Mouse (Mus musculus) liver, adult 2 months (tissue): ENCODE measurements around the gene Bckdhb.

Source experiments
- CTCF ChIP-seq: fragments of 200-500 bp; IDR thresholded peaks from 2 replicates; pipeline ENCODE4 v1.5.1; 2011; ENCODE audit warnings: low read depth, low read length, control low read depth
- POLR2A ChIP-seq: fragments of 200-500 bp; IDR thresholded peaks from 2 replicates; pipeline ENCODE4 v1.6.1; 2011; ENCODE audit warnings: low read length, control low read depth; ENCODE audit not compliant: insufficient read depth; ENCODE audit errors: extremely low read depth

GRCm38 (mm10) chr9:84148124-84148523 lies 223.2 kb downstream of the Bckdhb start:
- TF ChIP-seq CTCF (no peak), POLR2A (no peak)
